Mouse (Mus musculus): ENCODE measurements around the gene Lbhd2. TPM values are rescaled to one million over a fixed set of nuclear protein-coding genes. Genes with fewer than 3 reads are reported as not detected.

Lbhd2 gene
- polyA plus RNA-seq, 1 experiment from 2014 or later, result 5.5 TPM

DNA sequence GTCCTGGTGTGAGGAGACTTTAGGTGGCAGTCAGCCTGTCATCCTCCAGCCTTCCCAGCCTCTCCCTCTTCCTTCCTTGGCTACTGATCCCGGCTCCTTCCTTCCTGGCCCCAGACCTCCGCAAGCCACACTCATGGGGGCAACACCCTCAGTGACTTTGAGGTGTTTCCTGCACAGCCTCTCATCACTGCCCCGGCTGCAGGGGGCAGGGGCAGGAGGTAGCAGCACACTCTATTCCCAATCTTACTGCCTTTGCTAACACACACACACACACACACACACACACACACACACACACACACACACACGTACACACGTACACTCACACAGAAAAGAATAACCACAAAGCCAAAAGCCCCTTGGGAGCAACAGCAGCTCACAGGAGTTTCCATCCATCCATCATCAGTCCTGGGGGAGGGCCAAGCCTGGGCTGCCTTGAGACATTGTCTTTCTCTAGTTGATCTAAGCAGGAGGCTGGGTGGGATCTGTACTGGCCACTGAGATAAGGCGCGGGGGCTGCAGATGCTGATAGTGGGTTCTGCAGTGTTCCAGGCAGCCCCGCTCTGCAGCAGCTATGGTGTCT is 28.2 kb downstream of the Lbhd2 start:
- peaks cover 18% of the 10 kb centered on the region for H3K27me3 ChIP-seq
- H3K27ac ChIP-seq, result peak overlapping the region; percentile 72
- no peak overlapping the region for H3K4me3 ChIP-seq (replicated peaks)
- peak overlapping the region; percentile 34 for H3K4me2 ChIP-seq
- no peak overlapping the region for H3K9ac ChIP-seq
- 0 out of 2 replicates have a peak, but pooled peaks have one; percentile 16 for ATAC-seq (replicated peaks; ENCODE audit: low FRiP score)
- peaks cover 75% of the 10 kb centered on the region for H3K4me1 ChIP-seq
- 42% methylated on average over 8 of the region's 8 CpGs for WGBS
- H3K36me3 ChIP-seq, result no peaks in the 10 kb centered on the region
- H3K9me3 ChIP-seq (replicated peaks), result no peaks in the 10 kb centered on the region

DNA sequence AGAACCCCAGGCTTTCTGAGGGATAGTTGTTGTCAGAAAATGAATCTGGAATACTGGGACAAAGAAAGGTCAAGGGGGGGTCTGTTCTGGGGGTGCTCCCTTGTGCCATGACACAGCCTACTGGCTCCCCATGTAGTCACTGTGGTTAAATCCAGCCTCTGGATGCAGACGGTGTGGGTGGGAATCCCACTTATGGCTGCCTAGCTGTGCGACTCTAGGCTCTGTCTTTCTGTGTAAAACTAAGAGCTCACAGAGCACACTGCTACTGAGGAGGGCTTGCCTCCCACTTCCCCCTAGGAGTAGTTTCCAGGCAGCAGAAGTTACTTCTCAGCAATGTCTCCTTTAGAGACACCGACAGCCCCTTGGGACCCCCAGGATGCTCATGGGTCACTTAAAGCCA is 29.6 kb downstream of the Lbhd2 start:
- Histone ChIP-seq H3K27ac (0 out of 2 replicates have a peak overlapping the region, but pooled peaks have one; percentile 6), H3K9me3 (replicated peaks) (no peaks in the 10 kb centered on the region), H3K36me3 (no peaks in the 10 kb centered on the region), H3K9ac (no peak overlapping the region), H3K4me1 (peaks cover 61% of the 10 kb centered on the region), H3K27me3 (peaks cover 20% of the 10 kb centered on the region), H3K4me2 (no peak overlapping the region), H3K4me3 (replicated peaks) (no peak overlapping the region)
- ATAC-seq (replicated peaks; ENCODE audit: low FRiP score), result no peak
- 85% methylated on average over 3 of the region's 3 CpGs for WGBS

DNA sequence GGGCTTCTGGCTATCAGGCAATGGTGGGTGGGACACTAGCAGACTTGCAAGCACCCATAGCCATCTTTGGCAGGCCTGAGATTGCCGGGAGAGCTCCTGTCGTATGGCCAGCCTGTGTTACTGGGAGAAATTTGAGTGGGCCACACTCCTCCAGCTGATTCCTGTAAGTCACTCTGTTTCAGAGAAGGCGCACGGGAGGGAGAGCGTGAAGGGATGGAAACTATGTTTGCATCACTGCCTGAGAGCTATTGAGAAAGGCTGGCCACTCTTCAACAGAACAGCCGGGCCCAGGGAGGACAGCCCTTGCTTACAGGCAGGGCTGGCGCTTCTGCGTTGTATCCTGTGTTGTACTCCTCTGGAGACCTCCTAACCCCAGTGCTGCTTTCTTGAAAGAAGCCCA is 30.0 kb downstream of the Lbhd2 start:
- 57% methylated on average over 8 of the region's 8 CpGs for WGBS
- peaks cover 58% of the 10 kb centered on the region for H3K4me1 ChIP-seq
- H3K9me3 ChIP-seq (replicated peaks), result no peaks in the 10 kb centered on the region
- no peak overlapping the region for H3K9ac ChIP-seq
- no peaks in the 10 kb centered on the region for H3K36me3 ChIP-seq
- no peak overlapping the region for H3K4me3 ChIP-seq (replicated peaks)
- H3K27me3 ChIP-seq, result peaks cover 25% of the 10 kb centered on the region
- H3K27ac ChIP-seq, result 0 out of 2 replicates have a peak overlapping the region, but pooled peaks have one; percentile 6
- no peak for ATAC-seq (replicated peaks; ENCODE audit: low FRiP score)
- H3K4me2 ChIP-seq, result no peak overlapping the region

DNA sequence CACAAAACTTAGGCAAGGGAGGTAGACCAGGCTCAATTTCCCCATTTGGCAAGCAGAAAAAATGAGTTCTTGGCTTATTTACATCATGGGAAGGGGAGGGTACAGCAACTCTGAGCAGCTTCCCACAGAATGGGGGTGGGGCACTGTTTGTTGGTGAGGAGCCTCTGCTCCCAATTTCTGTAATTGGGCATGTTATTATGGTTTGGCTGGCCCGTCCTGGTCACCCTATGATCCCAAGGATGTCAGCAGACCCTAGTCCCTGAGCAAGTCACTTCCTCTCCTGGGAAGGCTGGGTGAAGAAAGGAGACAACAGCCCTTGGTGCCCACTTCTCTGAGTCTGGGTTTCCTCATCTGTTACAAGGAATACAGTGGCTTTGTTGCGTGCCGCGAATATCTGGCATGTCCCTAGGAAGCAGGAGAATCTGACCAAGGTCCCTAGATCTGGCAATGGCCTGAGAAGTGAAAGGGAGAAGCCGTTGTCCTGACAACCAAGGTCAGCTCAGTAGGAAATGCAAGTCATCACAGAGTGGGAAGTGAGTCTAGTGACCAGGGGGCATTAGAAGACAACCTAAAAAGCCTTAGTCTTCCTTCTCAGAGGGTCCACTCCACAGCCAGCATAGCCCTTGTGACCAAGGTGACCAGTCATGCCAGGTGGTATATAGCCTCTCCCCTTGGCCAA is 30.8 kb downstream of the Lbhd2 start:
- Histone ChIP-seq H3K4me2 (no peak overlapping the region), H3K27me3 (peaks cover 31% of the 10 kb centered on the region), H3K9me3 (replicated peaks) (no peaks in the 10 kb centered on the region), H3K4me3 (replicated peaks) (no peak overlapping the region), H3K9ac (no peak overlapping the region), H3K4me1 (peaks cover 58% of the 10 kb centered on the region), H3K27ac (peak overlapping the region; percentile 50), H3K36me3 (no peaks in the 10 kb centered on the region)
- ATAC-seq (replicated peaks; ENCODE audit: low FRiP score), result no peak
- 76% methylated on average over 5 of the region's 5 CpGs for WGBS

DNA sequence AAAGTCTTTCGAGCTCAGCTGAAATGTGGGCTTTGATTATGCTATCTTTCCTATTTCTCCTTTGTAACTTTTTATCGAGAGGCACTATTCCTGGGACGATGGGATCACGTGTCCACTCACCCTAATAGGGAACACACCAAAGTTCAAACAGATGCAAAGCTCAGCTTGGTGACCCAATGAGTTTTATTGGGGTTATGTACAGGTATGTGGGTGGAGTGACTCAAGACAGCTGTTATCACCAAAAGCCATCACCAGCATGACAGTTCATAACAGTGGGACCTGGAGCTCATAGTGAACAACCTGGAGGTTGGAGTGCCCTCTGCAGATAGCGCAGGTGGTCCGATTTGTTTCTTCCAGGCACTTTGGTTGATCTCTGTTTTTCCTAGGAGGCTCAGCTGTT is 32.2 kb downstream of the Lbhd2 start:
- WGBS, result 79% methylated on average over 6 of the region's 6 CpGs
- Histone ChIP-seq H3K9me3 (replicated peaks) (no peaks in the 10 kb centered on the region), H3K4me1 (peaks cover 63% of the 10 kb centered on the region), H3K27ac (no peak overlapping the region), H3K4me2 (no peak overlapping the region), H3K27me3 (peaks cover 44% of the 10 kb centered on the region), H3K4me3 (replicated peaks) (no peak overlapping the region), H3K36me3 (no peaks in the 10 kb centered on the region), H3K9ac (no peak overlapping the region)
- no peak for ATAC-seq (replicated peaks; ENCODE audit: low FRiP score)

GRCm38 (mm10) chr12:111440701-111441373 is 34.2 kb downstream of the Lbhd2 start:
- H3K36me3 ChIP-seq, result no peaks in the 10 kb centered on the region
- no peaks in the 10 kb centered on the region for H3K9me3 ChIP-seq (replicated peaks)
- peaks cover 64% of the 10 kb centered on the region for H3K4me1 ChIP-seq
- H3K27ac ChIP-seq, result no peak overlapping the region
- no peak overlapping the region for H3K4me3 ChIP-seq (replicated peaks)
- H3K9ac ChIP-seq, result no peak overlapping the region
- WGBS, result 91% methylated on average over 9 of the region's 9 CpGs
- peaks cover 64% of the 10 kb centered on the region for H3K27me3 ChIP-seq
- no peak for ATAC-seq (replicated peaks; ENCODE audit: low FRiP score)
- H3K4me2 ChIP-seq, result no peak overlapping the region

GRCm38 (mm10) chr12:111441523-111441922 is 34.9 kb downstream of the Lbhd2 start:
- Histone ChIP-seq H3K4me2 (peak overlapping the region; percentile 91; the same call in 1 of the 2 replicates), H3K4me3 (replicated peaks) (no peak overlapping the region), H3K27me3 (peaks cover 71% of the 10 kb centered on the region), H3K36me3 (no peaks in the 10 kb centered on the region), H3K9ac (no peak overlapping the region), H3K9me3 (replicated peaks) (no peaks in the 10 kb centered on the region), H3K27ac (peak overlapping the region; percentile 47), H3K4me1 (peaks cover 65% of the 10 kb centered on the region)
- 69% methylated on average over 3 of the region's 3 CpGs for WGBS
- no peak for ATAC-seq (replicated peaks; ENCODE audit: low FRiP score)

DNA sequence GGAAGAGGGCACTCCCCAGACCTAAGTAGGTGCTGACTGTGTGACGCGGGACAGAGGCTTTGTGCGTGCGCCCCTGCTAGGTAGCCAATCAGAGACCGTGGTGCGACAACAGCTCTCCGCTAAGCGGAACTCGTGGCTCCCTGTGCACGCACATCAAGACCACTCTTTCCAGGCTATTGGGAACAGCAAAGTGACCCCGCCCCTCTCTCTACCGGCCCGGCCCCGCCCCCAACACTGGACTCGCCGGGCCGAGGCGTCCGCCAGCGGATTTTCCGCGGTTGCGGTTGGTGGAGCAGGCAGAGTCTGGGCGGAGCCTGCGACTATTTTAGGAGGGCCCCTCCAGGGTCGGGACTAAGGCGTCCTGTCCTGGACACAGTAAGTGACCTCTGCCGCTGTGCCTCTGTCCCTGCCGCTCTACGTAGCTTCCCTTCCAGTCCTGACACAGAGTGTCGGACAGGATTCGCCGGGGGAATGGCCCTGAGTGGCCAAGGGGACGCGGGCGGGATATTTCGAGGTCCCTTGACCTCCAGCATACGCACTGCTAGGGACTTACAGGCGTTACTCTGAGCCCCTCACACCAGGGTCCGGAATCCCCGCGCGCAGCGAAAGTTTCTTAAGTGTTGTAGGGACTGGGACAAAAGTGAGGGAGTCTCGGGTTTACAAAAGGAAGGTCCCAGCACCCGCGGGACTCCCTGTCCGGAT is 35.9 kb downstream of the Lbhd2 start, which contains the start of gene Tnfaip2:
Gene Tnfaip2, plus strand, starts transcription at position 161 of the 702 bp plus-strand sequence.
- Histone ChIP-seq H3K4me3 (replicated peaks) (peak within 1 kb of the TSS; percentile 52), H3K4me1 (peaks cover 65% of the 10 kb centered on the region), H3K27ac (peak within 1 kb of the TSS; percentile 47), H3K4me2 (peak within 1 kb of the TSS; percentile 91), H3K9me3 (replicated peaks) (no peaks in the 10 kb centered on the region), H3K9ac (peak within 1 kb of the TSS; percentile 41; the same call in 1 of the 2 replicates), H3K36me3 (no peaks in the 10 kb centered on the region), H3K27me3 (peaks cover 80% of the 10 kb centered on the region)
- 1% methylated on average over 48 of the region's 48 CpGs for WGBS
- ATAC-seq (replicated peaks; ENCODE audit: low FRiP score), result peak; percentile 88

DNA sequence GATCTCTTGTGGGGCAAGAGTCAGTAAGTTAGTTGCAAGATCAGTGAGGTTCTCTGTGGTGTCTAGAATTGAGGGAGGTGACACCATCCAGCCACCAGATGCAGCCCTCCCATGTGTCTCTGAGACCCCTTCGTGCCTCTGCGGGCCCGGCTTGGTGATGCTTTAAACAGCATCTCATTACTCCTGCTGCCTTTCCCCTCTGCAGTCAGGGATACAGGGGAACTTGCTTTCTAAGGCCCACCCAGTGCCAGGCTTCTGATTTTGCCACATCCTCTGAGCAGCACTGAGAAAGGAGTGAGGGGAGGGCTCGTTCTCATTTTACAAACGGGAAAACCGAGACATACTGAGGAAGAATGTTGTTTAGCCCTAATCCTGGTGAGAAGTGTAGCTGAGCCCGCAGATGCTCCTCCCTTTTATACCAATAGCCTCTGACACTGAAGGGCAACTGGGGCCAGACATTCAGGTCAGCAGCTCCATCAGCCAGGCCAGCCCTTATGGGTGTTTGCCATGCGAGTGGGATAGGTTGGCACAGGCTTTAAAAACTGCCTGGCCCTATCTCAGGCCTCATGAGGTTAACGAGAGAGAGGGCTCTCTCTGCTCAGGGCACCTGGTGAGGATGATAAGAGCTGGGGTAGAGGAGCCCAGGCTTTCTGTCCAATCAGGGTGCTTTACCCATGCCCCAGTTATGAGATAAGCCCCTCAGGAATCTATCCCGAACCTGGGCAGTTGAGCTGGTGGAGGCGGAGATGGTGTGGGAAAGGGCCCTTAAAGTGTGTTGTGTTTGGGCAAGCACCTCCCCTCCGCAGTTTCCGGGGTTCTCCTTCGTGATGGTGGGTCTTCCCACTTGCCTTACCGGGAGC is 36.6 kb downstream of the Lbhd2 start:
- Histone ChIP-seq H3K27ac (peak overlapping the region; percentile 45), H3K4me1 (peaks cover 66% of the 10 kb centered on the region), H3K9me3 (replicated peaks) (no peaks in the 10 kb centered on the region), H3K27me3 (peaks cover 87% of the 10 kb centered on the region), H3K4me3 (replicated peaks) (peak overlapping the region; percentile 52), H3K9ac (peak overlapping the region; percentile 41; the same call in 1 of the 2 replicates), H3K36me3 (no peaks in the 10 kb centered on the region), H3K4me2 (peak overlapping the region; percentile 91)
- peak; percentile 50 for ATAC-seq (replicated peaks; ENCODE audit: low FRiP score)
- WGBS, result 22% methylated on average over 15 of the region's 15 CpGs

DNA sequence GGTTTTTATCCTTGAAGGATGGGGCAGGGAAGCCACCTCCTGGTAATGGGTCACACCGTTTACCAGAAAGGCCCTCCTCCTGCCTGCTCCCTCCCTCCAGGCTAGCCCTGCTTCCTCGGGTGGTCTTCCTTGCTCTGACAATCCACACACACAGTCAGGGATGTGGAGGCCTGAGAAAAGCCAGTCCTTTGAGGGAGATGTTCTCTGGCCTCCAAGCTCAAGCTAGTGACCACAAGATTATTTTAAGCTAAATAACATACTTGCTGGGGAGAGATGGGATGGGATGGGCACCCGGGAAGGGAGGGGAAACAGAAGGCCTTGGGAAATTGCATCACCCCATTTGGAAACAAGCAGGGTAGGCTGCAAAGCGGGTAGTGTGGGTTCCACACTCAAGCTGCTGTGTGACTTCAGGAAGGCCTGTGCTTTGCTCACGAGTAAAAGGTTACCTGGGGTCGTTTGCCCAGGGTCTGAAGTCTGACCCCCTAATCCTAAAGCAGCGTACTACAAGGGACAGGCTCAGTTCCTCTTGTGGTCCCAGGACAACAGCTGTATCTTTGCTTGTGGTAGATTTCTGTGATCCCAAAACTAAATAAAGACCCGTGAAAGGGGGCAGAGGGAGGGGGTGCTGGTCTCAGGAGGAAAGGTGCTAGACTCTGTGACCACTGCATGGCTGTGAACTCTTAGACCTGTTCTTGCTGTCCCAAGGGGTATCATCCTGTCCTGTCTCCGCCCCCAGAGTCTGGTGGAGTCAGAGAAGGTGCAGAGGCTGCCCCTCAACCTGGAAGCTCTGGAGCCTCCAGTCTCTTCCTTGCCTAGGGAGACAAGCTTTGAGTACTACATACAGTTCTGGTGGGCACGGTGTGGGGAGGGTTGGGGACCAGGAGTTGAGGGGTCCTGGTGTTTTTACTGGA is 37.6 kb downstream of the Lbhd2 start:
- Histone ChIP-seq H3K4me1 (peaks cover 75% of the 10 kb centered on the region), H3K36me3 (no peaks in the 10 kb centered on the region), H3K4me3 (replicated peaks) (peak overlapping the region; percentile 52), H3K4me2 (peak overlapping the region; percentile 91), H3K9me3 (replicated peaks) (no peaks in the 10 kb centered on the region), H3K27ac (no peak overlapping the region), H3K27me3 (peaks cover 90% of the 10 kb centered on the region), H3K9ac (no peak overlapping the region)
- ATAC-seq (replicated peaks; ENCODE audit: low FRiP score), result no peak
- WGBS, result 47% methylated on average over 10 of the region's 10 CpGs

All from kidney, embryonic 15.5 days (tissue).